Mouse (Mus musculus) regulatory T cell (primary cell): Measurements from ENCODE around the gene Asxl2.

Experiments
- in situ Hi-C: fragments of 300-600 bp; cut with MboI, MseI; formaldehyde crosslinking; loops from one replicate; pipeline ENCODE4 v1.15.1; 2025; ENCODE audit warnings: high pct_unique_total_duplicates

Asxl2 gene

DNA sequence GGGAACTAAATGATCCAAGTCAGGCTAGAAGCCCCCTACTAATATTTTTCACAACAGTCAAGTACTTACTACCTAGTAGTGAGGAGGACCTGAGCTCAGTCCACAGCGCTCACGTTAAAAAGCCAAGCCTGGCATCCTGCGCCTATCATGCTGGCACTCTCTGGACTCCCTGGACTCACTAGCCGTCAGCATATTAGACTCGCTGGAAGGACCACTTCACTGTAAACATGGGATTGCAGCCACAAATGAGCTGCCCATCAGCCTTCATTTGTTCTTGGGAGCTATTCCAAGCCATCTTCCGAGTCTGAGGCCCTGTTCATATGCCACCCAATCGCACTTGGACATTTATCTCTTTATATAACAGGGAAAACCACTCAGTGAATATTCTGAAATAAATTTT is 114.2 kb downstream of the Asxl2 start:
- in situ Hi-C loops: no loop called here

GRCm38 (mm10) chr12:3545451-3545850 is 118.8 kb downstream of the Asxl2 start:
- in situ Hi-C loops: no loop called here

DNA sequence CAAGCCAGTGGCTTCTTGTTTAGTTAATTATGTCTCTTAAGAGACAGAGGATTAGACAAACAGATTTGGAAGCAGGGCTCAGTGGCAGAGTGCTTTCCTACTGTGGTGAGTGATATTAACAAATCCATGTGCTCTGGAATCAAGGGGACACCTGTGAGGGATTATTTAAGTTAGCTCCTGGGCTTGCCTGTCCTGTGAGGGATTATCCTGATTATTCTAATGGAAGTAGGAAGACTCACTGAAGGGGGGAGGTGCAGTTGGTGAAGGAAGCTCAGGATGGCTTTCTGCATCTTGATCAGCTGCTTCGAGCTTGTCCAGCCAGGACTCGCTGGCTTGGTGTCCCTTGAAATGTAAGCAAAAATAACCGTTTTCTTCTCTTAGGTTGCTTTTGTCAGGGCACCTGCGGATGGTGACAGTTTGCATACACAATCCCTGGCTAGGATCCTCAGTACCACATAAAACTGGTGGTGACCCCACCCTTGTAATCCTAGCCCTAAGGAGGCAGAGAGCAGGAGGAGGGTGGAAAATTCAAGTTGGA is 119.5 kb downstream of the Asxl2 start:
- in situ Hi-C loops: no loop called here

DNA sequence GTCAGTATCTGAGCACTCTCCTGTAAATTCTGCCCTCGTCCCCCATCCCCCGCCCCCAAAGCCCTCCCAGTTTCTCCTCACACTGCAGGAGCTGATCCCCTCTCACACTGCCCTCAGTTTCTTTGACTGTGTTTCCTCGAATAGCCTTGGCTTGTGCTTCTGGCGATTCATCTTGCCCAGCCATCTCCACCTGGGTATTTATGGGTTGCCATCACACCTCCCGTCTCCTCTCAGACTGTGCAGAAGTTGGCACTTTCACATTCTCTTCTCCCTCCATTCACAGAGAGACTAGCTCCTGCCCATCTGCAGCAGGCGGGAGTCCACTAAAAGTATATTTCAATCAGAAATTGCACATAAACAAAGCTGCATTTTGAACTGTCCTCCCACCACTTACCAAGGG is 120.1 kb downstream of the Asxl2 start:
- in situ Hi-C loops: no loop called here

DNA sequence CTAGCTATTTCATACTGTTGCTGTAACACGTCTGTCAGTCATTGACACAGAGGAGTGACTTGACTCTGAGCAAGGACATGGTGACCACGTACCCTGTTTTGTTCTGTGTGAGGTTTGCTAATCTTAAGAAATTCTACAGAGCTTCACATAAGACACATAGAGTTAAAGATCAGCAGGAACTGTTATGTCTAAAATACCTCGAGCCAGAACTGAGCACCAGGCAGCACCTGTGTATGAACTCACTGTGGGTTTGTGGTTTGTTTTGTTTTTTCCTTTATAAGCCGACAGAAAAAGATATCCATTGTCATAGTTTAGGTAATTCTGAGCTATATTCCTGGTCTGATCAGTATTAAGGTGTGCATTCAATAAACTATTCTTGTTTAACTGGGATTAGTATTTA is 120.8 kb downstream of the Asxl2 start:
- in situ Hi-C loops: no loop called here

DNA sequence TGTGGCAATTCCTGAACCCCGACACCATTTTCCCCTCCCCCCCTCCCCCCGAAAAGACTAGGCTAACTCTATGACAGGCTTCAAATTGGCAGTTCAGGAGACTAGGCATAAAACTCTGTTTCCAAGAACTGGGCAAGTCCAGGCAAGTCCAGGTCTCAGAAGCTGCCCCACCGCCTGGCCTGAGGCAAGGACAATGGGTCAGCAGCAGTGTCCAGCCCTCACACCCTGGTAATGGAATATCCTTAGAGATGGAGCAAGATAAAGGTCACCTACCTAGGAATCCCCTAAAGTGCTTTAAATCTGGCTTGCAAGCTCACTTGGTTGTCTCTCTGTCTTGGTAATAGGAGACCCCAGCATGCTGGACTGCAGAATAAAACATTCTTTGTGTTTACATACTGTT is 121.3 kb downstream of the Asxl2 start:
- in situ Hi-C loops: no loop called here

- in situ Hi-C loops: no loop called here
Observed at GRCm38 (mm10) chr12:3548582-3549211, 122.0 kb downstream of the Asxl2 start.

DNA sequence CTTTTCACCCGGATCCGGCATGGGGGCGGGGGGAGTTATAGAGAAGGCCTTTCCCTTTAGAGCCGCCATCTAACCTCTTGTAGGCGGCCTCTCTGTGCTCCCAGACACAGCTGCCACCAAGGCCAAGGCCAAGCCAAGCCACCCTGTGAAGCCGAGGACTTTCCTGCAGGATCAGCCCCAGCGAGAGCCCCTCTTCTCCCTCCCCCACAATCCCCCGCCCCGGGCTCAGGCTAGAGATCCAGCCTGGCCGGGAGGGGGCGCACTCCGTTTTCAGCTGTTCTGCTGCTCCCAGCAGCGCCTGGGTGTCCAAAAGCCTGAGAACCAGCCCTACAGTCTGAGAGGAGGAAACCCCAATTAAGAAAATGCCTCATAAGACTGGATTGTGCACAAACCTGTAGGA is 123.6 kb downstream of the Asxl2 start:
- in situ Hi-C loops: no loop called here
